Mouse (Mus musculus): ENCODE results near the gene Mtpn.
A peak's percentile ranks its signal among the peaks of the same experiment; 100 is the strongest.

Mtpn gene

DNA sequence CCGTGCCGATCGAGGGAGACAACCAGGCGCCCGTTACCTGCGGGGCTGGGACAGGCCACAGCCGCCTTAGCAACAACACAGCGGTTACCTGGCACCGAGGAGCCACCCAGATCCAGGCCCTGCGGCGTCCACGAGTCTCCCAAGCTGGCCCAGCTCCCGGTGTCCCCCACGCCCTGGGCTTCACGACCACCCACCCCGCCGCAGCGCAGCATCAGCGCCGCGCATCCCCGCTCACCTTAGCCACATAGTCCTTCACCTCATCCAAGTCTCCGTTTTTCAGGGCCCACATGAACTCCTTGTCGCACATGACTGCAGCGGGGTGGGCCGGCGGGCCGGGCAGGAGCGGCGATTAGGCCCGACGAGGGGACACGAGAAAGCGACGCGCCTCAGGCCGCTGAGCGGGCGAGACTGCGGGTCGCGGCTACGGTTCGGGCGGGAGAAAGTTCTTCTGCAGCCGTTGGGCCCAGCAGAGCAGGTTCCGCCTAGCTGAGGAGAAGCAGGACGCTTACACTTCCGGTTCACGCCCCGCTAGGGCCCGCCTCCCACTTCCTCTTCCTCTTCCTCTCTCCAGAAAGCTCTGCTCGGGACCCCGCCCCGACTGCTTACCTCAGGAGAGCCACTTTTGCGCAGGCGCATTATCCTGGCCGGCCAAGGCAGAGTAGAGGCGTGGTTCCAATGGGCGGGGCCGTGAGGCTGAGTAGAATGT, at the start of gene Mtpn:
Gene Mtpn (minus strand): TSS at position 585 of the 706 bp plus-strand sequence.
- peak; percentile 98 for DNase-seq (ENCODE audit: low spot score)

DNA sequence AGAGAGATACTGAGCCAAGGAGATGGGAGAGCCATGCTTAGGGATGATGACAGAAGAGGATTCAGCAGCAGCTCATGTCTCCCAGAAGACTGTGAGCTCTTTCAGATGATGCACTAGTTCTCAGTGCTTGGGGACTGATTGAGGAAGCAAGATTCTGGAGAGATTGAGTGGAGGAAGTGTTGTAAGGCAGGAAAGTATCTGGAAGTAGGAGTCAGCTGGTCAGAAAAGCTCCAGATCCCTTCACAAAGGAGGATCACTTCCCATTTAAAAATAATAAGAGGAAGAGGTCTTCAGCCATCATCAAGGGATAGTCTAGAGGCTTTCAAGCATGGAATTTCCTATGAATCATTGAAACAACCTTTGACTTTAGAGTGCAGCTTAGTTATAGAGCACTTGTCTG, 29.0 kb upstream of the Mtpn start:
- DNase-seq (ENCODE audit: low spot score) = no peak

DNA sequence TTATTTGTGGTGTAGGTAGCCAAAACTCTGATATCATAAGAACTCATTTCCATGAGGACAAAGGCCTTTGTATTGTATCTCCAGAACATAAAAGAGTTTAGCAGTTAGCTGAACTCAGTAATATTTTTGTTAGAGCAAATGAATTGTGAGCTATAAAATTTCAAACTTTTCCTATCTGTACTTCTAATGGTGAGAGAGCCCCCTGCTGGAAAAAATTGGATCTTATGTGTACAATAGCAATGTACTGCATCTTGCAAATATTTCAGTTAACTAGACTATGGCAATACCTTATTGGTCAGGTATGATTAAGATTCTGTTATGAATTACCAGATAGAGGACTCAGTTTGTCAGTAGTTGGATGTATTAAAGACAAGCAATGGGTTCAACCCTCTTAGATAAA, 28.1 kb upstream of the Mtpn start:
- peak; percentile 11 for DNase-seq (ENCODE audit: low spot score)

DNA sequence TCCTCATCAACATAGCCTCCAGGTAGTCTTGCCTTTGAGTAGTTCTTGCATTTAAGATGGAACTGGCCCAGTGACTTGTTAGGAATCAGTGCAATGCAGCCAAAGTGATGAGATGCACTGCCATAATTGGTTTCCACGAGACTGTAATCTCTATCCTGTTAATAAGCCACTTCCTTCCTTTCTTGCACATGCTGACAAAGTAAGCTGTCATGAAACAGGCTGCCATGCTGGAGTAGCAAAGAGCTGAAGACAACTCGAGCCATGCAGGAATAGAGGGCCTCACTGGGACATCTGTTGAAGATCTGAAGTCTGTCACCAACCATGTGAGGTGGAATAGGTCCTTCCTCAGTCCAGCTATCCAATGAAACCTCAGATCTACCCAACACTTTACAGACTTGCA, 20.3 kb upstream of the Mtpn start:
- DNase-seq (ENCODE audit: low spot score) = no peak

DNA sequence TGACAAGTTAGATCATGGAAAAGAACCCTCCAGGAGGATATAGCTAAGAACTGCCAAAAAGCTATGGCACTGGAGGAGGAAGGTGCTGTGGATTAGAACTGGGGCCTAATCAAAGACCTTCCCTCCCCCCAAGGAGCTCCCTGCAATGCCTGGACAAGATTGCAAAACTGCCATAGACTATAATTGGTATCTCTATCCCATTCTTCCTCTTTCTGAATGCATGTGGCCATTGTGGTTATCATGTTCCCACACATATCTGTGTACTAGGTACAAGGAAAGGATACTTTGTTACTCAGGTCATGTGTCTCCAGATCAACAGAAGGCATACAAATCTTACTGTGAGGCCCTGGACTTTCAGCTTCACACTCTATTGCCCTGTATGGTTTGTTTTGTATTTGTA, 4.7 kb upstream of the Mtpn start:
- no peak for DNase-seq (ENCODE audit: low spot score)

DNA sequence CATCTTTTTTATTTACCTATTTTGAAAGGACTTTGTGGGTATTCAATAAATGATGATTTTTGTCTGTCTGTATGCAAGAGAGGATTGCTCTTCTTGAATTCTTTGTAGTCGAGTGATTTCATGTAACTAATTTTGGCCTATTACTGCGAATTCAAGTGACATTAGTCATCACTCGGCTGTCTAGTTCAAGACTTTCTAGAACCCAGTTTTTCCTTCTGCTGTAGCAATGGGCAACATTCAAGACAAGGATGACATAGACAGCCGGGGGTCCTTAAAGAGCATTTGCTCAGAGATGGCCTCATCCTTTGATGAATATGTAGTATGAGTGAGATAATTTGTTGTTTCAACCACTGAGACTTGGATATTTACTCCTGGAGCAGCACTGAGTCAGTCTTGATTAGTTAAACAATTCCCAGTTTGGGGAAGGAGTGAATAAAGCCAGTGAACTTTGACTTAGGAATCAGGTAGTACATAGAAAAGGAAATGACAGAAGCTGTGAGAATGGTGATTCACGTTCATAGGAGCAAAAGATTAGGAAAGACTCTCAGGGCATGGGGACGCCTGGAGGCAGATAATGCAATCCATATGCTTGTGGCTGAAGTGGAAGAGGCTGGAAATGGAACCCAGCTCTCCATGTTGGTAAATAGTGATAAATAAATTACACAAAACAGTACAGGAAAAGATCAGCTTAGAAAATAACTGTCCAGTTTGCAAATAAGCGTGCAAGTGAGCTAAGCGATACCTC, 3.1 kb upstream of the Mtpn start:
- no peak for DNase-seq (ENCODE audit: low spot score)

DNA sequence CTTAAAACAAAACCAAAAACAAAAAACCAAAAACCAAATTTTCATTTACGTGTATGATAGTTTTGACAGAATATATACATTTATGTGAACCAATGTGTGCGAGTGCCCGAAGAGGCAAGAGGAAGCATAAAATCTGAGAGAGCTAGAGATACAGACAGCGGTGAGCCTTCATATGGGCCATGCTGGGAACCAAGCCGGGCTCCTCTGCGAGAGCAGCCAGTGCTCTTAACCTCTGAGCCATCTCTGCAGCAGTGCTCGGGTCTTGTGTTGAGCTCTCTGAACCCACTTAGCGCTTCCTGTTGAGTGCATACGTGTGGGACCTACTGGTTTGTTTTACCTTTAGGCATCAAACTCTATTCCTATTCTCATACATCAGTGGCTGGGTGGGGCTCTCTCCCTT, 689 bp upstream of the Mtpn start:
- DNase-seq (ENCODE audit: low spot score) = peak; percentile 8

DNA sequence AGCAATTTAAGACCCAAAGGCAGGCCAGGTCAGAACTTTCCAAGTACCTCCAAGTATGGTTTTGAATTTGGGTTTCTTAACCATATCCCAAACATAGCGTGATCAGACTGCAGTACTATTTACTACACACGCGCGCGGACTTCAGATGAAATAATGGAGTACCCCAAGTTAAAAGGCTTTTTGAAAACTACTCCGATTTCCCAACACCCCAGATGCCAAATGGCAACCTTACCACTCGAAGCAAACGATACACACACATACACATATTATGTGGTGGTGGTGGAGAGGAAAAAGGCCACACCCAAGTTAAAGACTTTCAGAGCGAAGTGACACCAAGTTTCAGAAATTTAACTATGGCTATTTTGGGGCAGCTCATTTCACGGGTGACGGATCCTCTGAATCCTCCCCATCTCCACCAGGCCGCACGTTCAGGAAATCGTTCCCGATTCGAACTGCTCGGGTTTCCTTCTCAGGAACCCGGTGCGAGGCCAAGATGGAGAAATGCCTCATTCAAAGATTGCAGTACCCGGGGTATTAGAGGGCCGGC, 858 bp downstream of the Mtpn start:
- peak; percentile 3 for DNase-seq (ENCODE audit: low spot score)

DNA sequence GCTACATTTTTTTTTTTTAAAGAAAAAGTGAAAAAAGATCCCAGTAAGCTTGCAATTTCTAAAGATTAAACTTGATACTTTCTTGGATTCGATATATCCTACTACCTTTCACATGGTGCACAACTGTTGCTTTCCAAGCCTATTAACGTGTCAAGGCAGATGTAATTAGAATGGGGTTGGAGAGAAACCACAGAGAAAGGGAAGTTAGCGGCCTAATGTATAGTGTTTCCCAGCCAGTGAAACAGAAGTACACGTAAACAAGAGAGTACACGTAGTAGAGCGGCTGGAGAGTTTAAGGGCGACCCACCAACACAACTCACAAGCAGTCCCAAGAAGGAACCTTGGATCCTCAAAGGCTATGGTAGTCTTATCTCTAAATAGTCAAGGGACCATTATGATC, 3.7 kb downstream of the Mtpn start:
- no peak for DNase-seq (ENCODE audit: low spot score)

DNA sequence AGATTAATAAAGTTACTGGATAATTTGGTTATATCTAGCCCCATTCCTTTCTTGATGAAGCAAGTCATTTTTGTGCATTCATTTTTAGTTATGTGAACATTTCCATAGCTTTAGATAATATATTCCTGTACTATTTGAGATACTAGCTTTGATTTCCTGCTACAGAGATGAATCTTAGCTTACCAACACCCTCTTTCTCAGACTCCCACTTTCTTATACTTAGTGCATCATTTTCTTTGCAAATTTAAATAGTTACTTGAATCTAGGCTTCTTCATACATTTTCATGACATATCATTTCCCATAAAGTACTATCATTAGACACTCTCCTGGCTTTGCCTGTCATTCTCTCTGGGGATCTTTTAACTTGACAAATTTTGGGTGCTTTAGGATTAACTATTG, 26.3 kb downstream of the Mtpn start:
- no peak for DNase-seq (ENCODE audit: low spot score)

DNA sequence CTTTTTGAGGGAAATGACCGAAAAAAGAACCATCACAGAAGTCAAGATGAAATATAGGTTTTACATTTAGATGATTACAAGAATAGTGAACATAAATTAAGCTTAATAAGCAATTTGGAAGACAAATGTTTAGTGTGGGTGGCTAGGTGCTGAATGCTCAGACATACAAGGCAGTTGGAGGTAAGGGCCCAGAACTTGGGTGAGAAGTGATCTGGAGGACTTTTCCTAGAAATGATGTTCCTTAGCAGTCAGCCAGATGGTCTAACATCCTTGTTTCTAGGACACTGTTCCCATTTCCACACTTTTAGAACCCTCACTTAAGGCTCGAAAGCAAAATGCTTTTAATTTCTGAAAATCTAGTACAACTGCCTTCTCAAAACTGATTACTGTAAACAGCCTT, 34.9 kb downstream of the Mtpn start:
- DNase-seq (ENCODE audit: low spot score) = no peak

DNA sequence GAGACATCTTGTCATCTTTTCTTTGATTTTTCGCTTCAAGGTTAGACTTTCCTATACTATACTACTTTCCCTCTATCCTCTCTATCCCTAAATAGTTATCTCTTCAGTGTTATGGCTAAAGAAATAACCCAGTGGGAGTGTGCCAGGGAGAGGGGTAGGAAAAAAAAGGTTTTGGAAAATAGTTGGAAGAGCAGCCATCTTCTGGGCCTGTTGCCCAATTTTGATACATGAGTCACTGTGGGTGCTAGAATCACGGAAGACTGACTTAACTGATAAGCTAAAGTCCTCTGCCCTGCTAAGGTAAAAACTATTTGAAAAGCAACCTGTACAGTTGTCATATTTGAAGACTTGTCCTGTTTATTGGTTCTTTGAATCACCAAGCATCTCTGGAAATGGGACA, 36.8 kb downstream of the Mtpn start:
- DNase-seq (ENCODE audit: low spot score) = no peak

DNA sequence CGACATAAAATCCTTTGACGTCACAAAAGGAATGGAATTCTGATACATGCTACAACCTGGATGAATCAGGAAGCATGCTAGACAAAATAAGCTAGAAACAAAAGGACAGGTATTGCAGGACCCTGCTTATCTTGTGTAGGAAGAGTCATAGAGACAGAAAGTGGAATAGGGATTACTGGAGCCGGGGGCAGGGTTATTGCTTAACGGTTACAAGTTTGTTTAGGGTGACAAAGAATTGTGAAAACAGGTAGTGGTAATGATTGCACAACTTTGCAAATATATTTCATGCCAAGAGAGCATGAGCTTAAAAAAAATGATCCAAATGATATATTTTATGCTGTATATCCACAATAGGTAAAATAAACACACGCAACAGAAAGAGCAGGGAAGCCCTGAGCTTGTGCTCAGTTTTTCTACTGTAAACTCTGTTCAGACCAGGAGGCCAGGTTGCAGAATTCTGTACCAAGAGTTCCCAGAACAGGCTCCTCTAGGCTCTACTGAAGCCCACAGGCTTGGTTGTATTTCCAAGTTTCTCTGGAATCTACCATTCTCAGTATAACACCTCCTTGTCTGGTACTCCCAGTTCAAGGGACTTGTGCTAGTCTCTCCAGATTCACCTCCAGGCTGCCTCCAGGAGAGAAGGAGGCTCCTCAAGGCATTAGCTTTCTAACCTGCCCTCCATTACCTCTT, 39.6 kb downstream of the Mtpn start:
- DNase-seq (ENCODE audit: low spot score) = no peak

DNA sequence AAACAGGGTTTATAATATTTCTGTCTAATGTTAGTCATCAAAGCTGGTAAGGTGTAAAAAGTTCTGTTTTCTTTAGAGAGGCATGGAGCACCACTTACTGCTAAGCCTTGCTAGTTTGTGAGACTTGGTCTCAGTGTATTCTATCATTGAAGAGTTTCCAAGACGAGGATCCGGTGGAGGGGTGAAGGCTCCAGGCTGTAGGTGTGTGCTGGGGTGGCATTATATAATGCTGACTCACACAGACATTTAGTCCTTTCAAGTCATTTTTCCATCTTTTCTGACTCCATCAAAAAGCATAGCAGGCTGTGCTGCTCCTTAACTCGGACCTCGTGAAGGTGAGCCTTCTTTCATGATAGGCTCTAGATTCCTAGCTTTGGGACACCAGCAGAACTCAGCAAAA, 42.3 kb downstream of the Mtpn start:
- DNase-seq (ENCODE audit: low spot score) = no peak

DNA sequence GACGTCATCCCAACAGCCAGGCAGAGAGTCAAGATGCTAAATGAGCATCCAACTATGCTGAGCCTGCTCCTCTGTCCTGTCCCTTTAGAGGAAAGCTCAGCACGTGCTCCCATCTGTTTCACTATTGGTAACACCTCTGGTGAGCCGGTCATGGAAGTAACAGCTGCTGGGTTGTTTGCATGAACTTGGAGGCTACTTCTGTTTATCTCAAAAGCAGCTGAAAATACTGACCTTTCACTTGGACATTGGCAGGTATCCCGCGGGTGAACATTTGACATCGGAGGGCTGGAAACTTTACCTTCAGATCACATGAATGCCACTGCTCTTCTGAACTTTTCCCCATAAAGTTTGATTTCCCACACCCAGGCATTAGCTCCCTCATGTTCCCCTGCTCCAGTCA, 45.8 kb downstream of the Mtpn start:
- DNase-seq (ENCODE audit: low spot score) = no peak

DNA sequence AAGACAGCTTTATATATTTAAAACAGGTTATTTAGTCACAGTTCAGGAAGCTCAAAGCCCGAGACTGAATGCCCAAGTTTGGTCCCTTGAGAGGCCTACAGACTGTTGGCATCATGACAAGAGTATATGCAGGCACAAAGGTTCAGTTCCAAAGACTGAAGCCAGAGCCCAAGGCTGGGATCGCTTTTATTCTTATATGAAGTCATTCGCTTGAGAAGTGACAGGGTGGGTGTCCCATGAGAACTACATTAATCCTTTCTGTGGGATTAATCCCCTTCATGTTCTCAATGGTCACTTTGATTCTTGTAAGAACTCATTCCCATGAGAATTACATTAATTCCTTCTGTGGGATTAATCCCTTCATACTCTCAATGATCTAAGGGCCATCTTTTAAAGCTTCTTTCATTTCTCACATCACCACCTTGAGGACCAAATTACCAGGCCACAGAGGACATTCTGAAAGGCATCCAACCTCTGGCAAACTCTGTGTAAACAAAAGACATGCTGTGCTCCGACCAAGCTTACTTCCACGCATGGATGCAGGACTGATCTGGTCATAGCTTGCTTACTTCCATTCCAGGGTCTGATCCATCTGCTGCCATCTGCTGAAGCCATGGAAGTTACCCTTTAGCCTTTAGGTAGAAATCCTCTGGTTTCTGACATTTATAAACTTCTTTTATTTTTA, 59.9 kb downstream of the Mtpn start:
- no peak for DNase-seq (ENCODE audit: low spot score)

DNA sequence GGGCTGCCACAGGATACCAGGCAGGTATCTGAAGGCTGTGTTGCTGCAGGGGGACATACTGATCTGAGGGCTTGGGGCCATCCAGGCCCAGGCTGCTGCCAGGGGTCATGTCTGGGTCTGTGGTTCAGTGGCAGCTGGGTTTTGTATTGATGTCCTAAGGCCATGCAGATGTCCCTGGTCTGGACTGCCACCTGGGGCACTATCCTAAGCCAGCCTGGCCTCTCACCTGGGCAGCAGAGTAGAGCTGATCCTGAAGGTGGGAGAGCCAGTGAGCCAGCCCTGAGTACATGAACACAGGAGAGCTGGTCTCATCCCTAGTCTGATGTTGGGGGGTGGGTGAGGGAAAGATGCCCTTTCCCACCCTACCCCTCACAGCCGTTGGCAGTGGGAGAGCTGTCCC, 62.9 kb downstream of the Mtpn start:
- no peak for DNase-seq (ENCODE audit: low spot score)

DNA sequence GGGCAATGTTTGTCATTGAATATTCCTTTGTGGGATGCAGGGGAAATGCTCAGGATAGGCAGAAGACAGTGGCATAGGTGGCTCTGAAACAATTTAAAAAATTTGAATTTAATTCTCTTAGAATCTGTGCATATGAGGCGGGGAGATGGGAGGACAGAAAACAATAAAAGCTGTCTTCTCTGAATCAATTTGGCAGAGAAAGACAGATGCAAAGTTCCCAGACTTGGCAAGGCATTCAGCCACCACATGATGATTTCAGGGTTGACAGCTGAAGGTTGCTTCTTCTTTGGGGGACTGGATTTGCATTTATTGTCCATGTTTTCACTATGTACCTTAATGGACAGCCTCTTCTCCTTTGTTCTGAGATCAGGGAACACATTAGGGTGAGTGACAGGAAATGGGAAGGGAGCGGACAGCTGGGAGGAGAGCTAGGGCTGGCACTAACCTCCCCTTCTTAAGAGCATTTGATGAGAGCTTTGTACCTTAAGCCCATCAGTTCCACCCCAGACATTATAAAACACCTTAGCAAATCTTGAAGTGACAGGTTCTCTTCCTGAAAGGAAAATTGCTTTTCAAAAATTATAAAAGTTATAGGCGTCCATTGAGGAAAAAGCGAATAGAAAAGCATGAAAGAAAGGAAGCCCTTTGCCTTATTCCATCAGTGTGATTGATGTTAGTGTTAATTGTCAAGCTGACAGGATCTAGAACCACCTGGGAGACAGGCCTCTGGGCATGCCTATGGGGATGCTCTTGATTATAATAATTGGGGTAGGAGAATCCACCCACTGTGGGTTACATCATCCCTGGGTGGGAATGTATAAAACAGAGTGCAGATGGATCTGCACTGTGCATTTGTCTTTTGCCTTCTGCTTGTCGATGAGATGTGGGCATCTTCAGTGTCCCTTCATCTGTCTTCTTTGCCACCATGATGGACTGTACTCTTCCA, 76.0 kb downstream of the Mtpn start:
- no peak for DNase-seq (ENCODE audit: low spot score)

DNA sequence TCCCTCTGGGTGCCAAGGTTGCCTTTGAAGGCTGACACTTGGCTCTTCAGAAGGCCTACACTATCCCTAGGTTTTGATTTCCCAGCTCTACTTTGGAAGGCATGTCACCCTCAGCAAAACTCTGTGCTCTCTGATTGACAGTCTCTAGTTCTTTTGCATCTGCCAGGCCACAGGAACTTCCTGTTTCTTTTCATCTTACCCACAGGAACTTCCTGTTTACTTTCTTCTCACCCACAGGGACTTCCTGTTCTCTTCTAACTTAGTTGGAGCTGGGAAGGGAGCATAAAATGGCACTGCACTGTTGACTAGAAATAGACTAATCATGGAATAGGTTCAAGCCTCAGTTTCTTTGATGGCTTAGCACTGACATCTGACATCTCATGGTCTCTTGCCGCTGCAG, 77.2 kb downstream of the Mtpn start:
- peak; percentile 5 for DNase-seq (ENCODE audit: low spot score)
